Mouse (Mus musculus) C3H10T1/2 (cell line): ENCODE measurements around the gene Kdm7a. TPM values are rescaled to one million over a fixed set of nuclear protein-coding genes. Genes with fewer than 3 reads are reported as not detected.

Experiments
- polyA plus RNA-seq, 2 experiments: library from polyadenylated mRNA; unstranded; fragments of >200 nt; fragmentation: generic; extraction: Trizol; gene quantifications; one replicate each; pipeline ENCODE4 v1.2.1; 2012; ENCODE audit warnings: missing spikeins in 2 of 2

The Kdm7a gene
- under 1 TPM; 0.04 to 0.92 TPM for polyA plus RNA-seq

GRCm38 (mm10) chr6:39206581-39207461, at the start of gene Kdm7a:
TSS of gene Kdm7a (minus strand) at chr6:39206789.

GRCm38 (mm10) chr6:39117584-39118455, 88.8 kb downstream of the Kdm7a start, which contains the start of gene Parp12:
TSS of gene Parp12 (minus strand) at chr6:39118349.

Other genes with a start within 250 kb of the Kdm7a start
- 10 to 100 TPM in 1 of 2 experiments, 1 to 10 TPM in 1; 3.3 to 24.6 TPM for gene Parp12, start 88.4 kb downstream of the Kdm7a start, polyA plus RNA-seq
- gene Slc37a3, start 170.9 kb upstream of the Kdm7a start, polyA plus RNA-seq, result 10 to 100 TPM in 1 of 2 experiments, 1 to 10 TPM in 1; 3.1 to 25.6 TPM
- not detected for gene Rab19, start 174.4 kb upstream of the Kdm7a start, polyA plus RNA-seq
- 10 to 100 TPM; 19.1 to 48.8 TPM for gene Mkrn1, start 213.7 kb upstream of the Kdm7a start, polyA plus RNA-seq